Mouse (Mus musculus) liver, adult 2 months (tissue): ENCODE results near the gene Phf7.

Experiments
- CTCF ChIP-seq: fragments of 200-500 bp; IDR thresholded peaks from 2 replicates; pipeline ENCODE4 v1.5.1; 2011; ENCODE audit warnings: low read depth, low read length, control low read depth
- POLR2A ChIP-seq: fragments of 200-500 bp; IDR thresholded peaks from 2 replicates; pipeline ENCODE4 v1.6.1; 2011; ENCODE audit warnings: low read length, control low read depth; ENCODE audit not compliant: insufficient read depth; ENCODE audit errors: extremely low read depth

GRCm38 (mm10) chr14:31191936-31192335, 59.2 kb downstream of the Phf7 start:
- TF ChIP-seq CTCF (no peak), POLR2A (no peak)
